Mouse (Mus musculus): Measurements from ENCODE around the gene Aff1.

GRCm38 (mm10) chr5:103803386-103803785, 111.2 kb downstream of the Aff1 start:
- TF ChIP-seq GATA1 (IDR thresholded peaks at IDR 0.05; ENCODE audit: borderline replicate concordance, low read length): no peak
- no peak for TF ChIP-seq FLI1 (IDR thresholded peaks at IDR 0.05; ENCODE audit: low read length)

All from megakaryocyte, embryonic 14.5 days (primary cell).